Mouse (Mus musculus) ovary, postnatal 36 days (tissue): ENCODE data around the gene 1700025G04Rik.
"Not testable (repeated sequence)": the region's sequence is repeated elsewhere in the genome, so short reads cannot be mapped to it uniquely, and the experiment has no call there.

Source experiments
- DNase-seq: peaks from one replicate; pipeline ENCODE4 v3.0.0; 2022; ENCODE audit warnings: low spot score, mixed read lengths

Gene 1700025G04Rik

GRCm38 (mm10) chr1:151849993-151850608 lies 239.8 kb downstream of the 1700025G04Rik start:
- DNase-seq, result no peak

- DNase-seq, result no peak
Observed at GRCm38 (mm10) chr1:151848286-151848685, 241.6 kb downstream of the 1700025G04Rik start.

- DNase-seq, result no peak
Observed at GRCm38 (mm10) chr1:151845926-151846782, 243.8 kb downstream of the 1700025G04Rik start.

GRCm38 (mm10) chr1:151845252-151845832 lies 244.6 kb downstream of the 1700025G04Rik start:
- no peak for DNase-seq

DNA sequence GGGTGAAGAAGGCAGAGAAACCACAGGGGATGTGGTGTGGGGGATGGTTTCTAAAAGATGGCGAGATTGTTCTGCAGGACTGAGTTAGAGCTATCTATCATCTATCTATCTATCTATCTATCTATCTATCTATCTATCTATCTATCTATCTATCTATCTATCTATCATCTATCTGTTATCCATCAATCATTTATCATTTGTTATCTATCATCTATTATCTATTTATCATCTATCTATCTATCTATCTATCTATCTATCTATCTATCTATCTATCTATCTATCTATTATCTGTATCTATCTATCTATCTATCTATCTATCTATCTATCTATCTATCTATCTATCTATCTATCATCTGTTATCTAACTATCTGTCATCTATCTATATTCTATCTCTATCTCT lies 249.6 kb downstream of the 1700025G04Rik start:
- DNase-seq, result not testable (repeated sequence)

DNA sequence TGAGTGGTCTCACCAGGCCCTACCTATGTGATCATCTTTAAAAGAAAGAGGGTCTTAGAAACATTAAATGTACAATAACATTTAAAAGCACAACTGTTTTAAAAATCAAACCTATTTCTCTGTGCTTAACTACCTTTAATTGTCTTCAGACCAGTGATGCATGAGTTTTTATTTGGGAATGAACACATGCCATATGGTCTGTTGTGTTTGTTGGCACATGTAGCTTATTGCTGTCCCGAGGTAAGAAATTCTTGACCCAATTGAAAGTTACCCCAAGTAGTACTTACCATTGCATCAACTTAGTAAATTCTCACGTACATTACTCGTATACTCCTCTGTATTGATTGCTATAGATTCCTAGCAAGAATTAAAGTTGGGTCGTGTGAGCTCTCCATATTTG lies 254.7 kb downstream of the 1700025G04Rik start:
- DNase-seq, result no peak

DNA sequence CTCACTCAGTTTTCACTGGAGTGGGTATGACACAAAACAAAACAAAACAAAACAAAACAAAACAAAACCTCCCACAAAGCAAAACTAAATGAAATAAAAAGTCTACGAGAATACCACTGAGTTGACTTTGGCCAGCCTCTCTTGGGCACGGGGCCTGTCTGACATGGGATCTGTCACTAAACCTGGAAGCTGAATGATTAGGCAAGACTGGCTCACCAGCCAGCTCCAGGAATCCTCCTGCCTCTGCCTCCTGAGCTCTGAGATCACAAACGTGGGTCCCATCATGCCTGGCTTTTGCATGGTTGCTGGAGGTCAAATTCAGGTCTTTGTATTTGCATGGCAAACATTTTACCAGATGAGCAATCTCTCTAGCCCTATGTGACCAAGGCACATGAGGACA lies 258.1 kb downstream of the 1700025G04Rik start:
- DNase-seq, result no peak

- DNase-seq, result no peak
Observed at GRCm38 (mm10) chr1:151825065-151825464, 264.9 kb downstream of the 1700025G04Rik start.

DNA sequence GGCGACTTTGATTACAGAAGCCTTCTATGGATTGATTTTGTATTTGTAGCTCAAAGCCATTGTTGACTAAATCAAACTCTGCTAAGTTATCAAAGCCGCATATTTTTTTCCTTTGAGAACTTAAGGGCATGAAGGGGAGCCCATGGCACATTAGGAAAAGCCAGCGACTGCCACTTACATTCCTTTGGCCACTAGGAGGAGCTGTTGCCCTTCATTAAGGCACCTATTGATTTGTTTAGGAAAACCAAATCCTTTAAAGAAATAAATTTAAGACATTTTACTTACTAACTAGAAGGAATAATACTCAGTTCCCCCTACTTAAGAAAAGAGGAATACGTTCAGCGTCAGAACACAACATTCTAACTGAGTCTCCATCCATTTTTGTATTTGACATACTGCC lies 269.5 kb downstream of the 1700025G04Rik start:
- DNase-seq, result peak; percentile 28

DNA sequence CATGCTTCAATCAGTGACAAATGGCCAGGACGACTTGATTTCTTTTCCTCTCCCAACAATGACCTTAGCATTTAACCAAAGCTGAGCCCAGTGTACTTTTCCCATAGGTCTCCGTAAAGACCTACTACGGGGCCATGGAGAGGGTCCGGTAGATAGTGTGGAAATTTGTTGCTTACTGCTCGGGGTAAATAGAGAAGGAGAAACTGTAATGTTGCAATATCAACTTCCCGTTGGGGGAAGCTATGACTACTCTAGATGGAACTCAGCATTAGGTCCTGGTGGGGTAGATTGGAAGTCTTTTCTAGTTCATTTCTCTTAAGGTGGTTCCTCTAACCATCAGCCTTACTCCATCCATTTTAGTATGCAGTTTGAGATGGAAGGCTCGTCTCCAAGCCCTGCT lies 270.7 kb downstream of the 1700025G04Rik start:
- DNase-seq, result no peak

GRCm38 (mm10) chr1:151816051-151816450 lies 273.9 kb downstream of the 1700025G04Rik start:
- DNase-seq, result no peak

DNA sequence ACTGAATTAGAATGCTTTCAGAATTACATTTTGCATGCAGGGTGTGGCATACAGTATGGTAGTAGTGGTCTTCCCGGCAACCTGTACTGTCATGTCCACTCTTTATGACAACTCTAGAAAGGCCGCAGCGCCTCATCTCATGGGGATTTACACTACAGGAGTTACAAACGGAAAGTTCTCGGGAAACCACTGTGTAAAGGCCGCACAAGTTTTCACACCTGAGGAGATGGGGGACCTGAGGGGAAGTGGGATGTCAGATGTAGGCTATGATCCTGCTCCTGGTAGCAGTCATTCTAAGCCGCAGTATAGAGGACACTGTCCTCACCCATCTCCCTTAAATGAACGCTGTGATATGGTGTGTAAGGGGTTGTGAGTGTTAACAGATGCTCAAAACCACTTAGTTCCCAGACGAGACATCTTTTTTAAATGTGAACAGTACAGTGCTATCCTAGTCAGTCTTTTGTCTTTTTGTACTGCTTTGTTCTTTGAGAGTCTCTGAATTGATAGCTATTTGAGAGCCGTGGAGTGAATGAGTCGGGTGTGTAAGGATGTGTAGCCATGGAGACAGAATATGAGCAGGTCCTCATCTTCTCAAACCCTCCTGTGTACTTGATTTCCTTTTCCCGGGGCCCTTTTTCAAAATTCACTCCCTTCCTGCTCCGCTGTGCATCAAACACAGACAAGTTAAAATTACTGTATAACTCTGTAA lies 277.8 kb downstream of the 1700025G04Rik start:
- DNase-seq, result no peak

DNA sequence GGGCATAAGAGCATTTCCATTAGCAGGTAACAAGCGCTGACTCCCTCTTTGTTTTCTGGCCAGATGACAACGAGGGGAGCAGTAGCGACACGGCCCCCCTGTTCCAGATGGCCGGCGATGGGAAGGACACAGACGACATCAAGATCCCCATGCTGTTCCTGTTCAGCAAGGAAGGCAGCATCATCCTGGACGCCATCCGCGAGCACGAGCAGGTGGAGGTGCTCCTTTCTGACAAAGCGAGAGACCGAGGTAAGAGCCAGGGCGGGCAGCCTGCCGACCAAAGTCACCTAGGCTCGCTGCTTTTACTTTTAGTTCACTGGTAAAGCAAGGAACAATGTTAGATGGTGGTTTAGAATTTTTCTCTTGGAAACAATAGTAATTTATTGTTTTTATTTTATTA lies 278.5 kb downstream of the 1700025G04Rik start:
- DNase-seq, result no peak

- DNase-seq, result no peak
Observed at GRCm38 (mm10) chr1:151810628-151811421, 279.1 kb downstream of the 1700025G04Rik start.

- no peak for DNase-seq
Observed at GRCm38 (mm10) chr1:151807286-151807685, 282.6 kb downstream of the 1700025G04Rik start.

- DNase-seq, result not testable (repeated sequence)
Observed at GRCm38 (mm10) chr1:151802795-151803194, 287.1 kb downstream of the 1700025G04Rik start.
